Mouse (Mus musculus) embryonic facial prominence, embryonic 15.5 days (tissue): Measurements from ENCODE around the gene Fam78a. TPM values are rescaled to one million over a fixed set of nuclear protein-coding genes. Genes with fewer than 3 reads are reported as not detected.

Source experiments
- ATAC-seq: fragments of 200-750 bp; cut with Nextera tagmentation; 2 replicates; pipeline ENCODE4 v1.8.0; 2017; ENCODE audit warnings: low read depth, moderate TSS enrichment; ENCODE audit not compliant: insufficient number of reproducible peaks, low FRiP score, low TSS enrichment
- H3K27ac ChIP-seq: fragments of 300-500 bp; sonication (generic); replicated peaks from 2 replicates; pipeline ENCODE4 v1.5.1; 2015; ENCODE audit warnings: mild to moderate bottlenecking, inconsistent platforms
- H3K27me3 ChIP-seq: fragments of 300-500 bp; sonication (generic); 2 replicates; pipeline ENCODE4 v1.6.1; 2015; ENCODE audit warnings: inconsistent platforms
- H3K36me3 ChIP-seq: fragments of 300-500 bp; sonication (generic); 2 replicates; pipeline ENCODE4 v1.6.1; 2015; ENCODE audit warnings: mild to moderate bottlenecking, inconsistent platforms
- H3K4me1 ChIP-seq: fragments of 300-500 bp; sonication (generic); 2 replicates; pipeline ENCODE4 v1.6.1; 2015; ENCODE audit warnings: inconsistent platforms
- H3K4me2 ChIP-seq: fragments of 300-500 bp; sonication (generic); replicated peaks from 2 replicates; pipeline ENCODE4 v1.6.1; 2015; ENCODE audit warnings: mild to moderate bottlenecking, inconsistent platforms
- H3K4me3 ChIP-seq: fragments of 300-500 bp; sonication (generic); replicated peaks from 2 replicates; pipeline ENCODE4 v1.5.1; 2015; ENCODE audit warnings: mild to moderate bottlenecking, inconsistent platforms
- H3K9ac ChIP-seq: fragments of 300-500 bp; sonication (generic); 2 replicates; pipeline ENCODE4 v1.6.1; 2015; ENCODE audit warnings: inconsistent platforms
- H3K9me3 ChIP-seq: fragments of 300-500 bp; sonication (generic); replicated peaks from 2 replicates; pipeline ENCODE4 v1.6.1; 2016; ENCODE audit warnings: inconsistent platforms
- WGBS: fragments of 180-500 bp; shearing (Covaris S2); methylation state at CpG from one replicate; pipeline ENCODE4 v1.1.7; 2015; 5-methylcytosine and 5-hydroxymethylcytosine counted together
- polyA plus RNA-seq: library from polyadenylated mRNA; unstranded; fragments of >200 nt; fragmentation: Nextera tagmentation; extraction: Ambion mirVana; gene quantifications from 2 replicates; pipeline ENCODE4 v1.2.1, GENCODE M21; 2015

Fam78a gene
- polyA plus RNA-seq, 1 experiment from 2014 or later = 3.9 TPM

DNA sequence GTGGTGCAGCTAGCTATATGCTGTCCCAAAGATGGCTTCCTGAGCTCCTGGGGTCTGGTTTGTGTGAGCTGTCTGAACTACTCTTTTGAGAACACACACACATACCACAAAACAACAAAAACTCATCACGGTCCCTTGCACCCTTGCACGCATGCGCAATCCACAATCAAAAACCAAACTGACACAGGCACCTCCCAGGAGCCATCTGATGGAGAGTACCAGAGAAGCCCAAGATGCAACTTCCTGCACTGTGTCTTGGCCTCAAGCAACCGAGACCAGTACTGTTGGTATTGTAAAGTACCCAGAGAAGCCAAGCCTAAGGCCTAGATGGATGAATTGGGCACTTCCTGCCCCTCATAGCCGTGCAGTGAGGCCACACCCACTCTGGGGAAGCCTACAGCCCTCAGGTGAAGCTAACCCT lies 19.3 kb downstream of the Fam78a start:
- ATAC-seq = no peak
- 71% methylated on average over 5 of the region's 5 CpGs for WGBS
- no peak overlapping the region for H3K9ac ChIP-seq

DNA sequence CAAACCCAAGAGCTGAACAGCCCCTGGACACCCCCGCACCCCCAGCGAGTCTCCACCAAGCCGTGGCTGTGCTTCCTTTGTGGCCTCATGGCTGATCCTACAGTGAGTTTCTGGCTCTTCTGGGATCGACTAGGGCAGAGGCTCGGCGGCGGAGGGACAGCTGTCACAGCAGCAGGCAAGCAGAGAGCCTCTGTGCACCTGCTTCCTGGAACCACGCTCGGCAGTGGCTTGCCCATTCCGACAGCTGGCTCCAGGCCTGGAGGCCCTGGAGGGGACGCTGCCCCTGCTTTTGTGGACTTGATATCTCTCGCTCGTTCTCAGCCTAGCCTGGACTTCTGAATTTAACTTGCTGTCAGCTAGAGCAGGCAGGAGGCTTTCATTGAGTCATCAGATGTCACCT lies 19.7 kb downstream of the Fam78a start:
- WGBS = 58% methylated on average over 13 of the region's 13 CpGs
- Histone ChIP-seq H3K4me2 (no peak overlapping the region), H3K9ac (no peak overlapping the region), H3K9me3 (no peaks in the 10 kb centered on the region), H3K4me3 (no peak overlapping the region), H3K27ac (0 out of 2 replicates have a peak overlapping the region, but pooled peaks have one; percentile 4), H3K27me3 (no peaks in the 10 kb centered on the region), H3K36me3 (no peaks in the 10 kb centered on the region), H3K4me1 (0 out of 2 replicates have a peak, but pooled peaks cover 8% of the 10 kb centered on the region)
- no peak for ATAC-seq

More for the DNA sequence above, 19.3 kb downstream of the Fam78a start:
- no peak overlapping the region for H3K4me2 ChIP-seq
- H3K9me3 ChIP-seq = no peaks in the 10 kb centered on the region
- no peaks in the 10 kb centered on the region for H3K36me3 ChIP-seq
- H3K4me3 ChIP-seq = no peak overlapping the region
- H3K27me3 ChIP-seq = no peaks in the 10 kb centered on the region
- 0 out of 2 replicates have a peak, but pooled peaks cover 8% of the 10 kb centered on the region for H3K4me1 ChIP-seq
- H3K27ac ChIP-seq = no peak overlapping the region

- H3K9me3 ChIP-seq = no peaks in the 10 kb centered on the region
- no peak overlapping the region for H3K27ac ChIP-seq
- H3K4me3 ChIP-seq = no peak overlapping the region
- no peaks in the 10 kb centered on the region for H3K36me3 ChIP-seq
- H3K4me2 ChIP-seq = no peak overlapping the region
- 71% methylated on average over 7 of the region's 7 CpGs for WGBS
- 0 out of 2 replicates have a peak, but pooled peaks cover 3% of the 10 kb centered on the region for H3K4me1 ChIP-seq
- H3K9ac ChIP-seq = no peak overlapping the region
- H3K27me3 ChIP-seq = no peaks in the 10 kb centered on the region
- no peak for ATAC-seq
Observed at GRCm38 (mm10) chr2:32063451-32064151, 21.1 kb downstream of the Fam78a start.

- no peaks in the 10 kb centered on the region for H3K27me3 ChIP-seq
- WGBS = 82% methylated on average over 15 of the region's 15 CpGs
- no peak overlapping the region for H3K4me3 ChIP-seq
- H3K27ac ChIP-seq = no peak overlapping the region
- no peak overlapping the region for H3K4me2 ChIP-seq
- ATAC-seq = no peak
- H3K9ac ChIP-seq = no peak overlapping the region
- no peaks in the 10 kb centered on the region for H3K36me3 ChIP-seq
- no peaks in the 10 kb centered on the region for H3K4me1 ChIP-seq
- H3K9me3 ChIP-seq = no peaks in the 10 kb centered on the region
Observed at GRCm38 (mm10) chr2:32062626-32063410, 21.8 kb downstream of the Fam78a start.

DNA sequence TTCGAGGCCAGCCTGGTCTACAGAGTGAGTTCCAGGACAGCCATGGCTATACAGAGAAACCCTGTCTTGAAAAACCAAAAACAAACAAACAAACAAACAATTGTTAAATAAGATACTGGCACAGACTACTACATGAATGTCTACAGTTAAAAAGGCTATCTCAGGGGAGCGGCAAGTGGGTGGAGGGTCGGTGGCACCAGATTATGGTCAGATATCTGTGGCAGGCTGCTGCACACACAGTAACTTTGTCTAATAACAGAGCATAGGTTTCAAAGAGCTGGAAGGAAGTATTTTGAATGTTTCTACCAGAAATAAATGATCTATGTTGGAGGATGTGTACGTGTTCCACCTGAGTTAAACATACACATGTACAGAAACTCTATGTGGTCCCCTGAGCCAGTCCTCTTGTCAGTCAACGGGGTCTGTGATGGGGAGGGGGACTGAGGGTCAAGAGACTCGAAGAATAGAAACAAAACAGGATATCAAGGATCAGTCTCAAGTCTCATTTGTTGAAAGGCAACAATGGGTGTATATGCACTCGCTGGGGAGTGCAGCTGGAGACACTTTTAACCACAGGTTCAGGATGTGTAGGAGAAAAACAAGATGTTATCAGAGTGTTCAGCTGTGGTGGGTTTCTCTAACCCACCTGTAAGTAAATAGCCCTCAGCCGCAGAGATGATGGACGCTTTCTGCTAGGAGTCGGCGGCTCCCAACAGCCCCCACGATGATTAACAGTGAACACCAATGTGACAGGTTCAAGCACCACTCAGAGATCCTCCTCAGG lies 22.7 kb downstream of the Fam78a start:
- no peak overlapping the region for H3K4me3 ChIP-seq
- no peak overlapping the region for H3K4me2 ChIP-seq
- 56% methylated on average over 12 of the region's 12 CpGs for WGBS
- H3K9ac ChIP-seq = no peak overlapping the region
- H3K27ac ChIP-seq = no peak overlapping the region
- no peaks in the 10 kb centered on the region for H3K4me1 ChIP-seq
- no peaks in the 10 kb centered on the region for H3K27me3 ChIP-seq
- H3K36me3 ChIP-seq = no peaks in the 10 kb centered on the region
- no peaks in the 10 kb centered on the region for H3K9me3 ChIP-seq
- ATAC-seq = no peak

DNA sequence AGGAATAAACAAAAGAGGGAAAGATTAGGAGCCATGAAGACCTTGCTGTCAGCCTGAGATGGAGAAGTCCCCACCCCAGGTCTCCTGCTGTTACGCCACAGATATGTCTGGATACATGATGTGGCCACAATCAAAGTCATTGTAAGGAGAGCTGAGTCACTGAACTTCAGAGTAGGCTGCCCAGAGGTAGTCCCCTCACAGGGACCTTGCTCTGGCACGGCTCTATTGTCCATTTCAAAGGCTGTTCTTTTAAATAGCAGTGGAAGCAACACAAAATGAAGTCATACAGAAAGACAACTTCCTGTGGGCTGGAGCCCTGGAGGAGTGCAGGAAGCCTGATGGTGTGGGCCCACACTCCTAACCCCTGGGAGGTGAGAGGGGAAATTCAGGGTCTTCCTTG lies 23.5 kb downstream of the Fam78a start:
- Histone ChIP-seq H3K9ac (no peak overlapping the region), H3K4me3 (no peak overlapping the region), H3K27me3 (no peaks in the 10 kb centered on the region), H3K36me3 (no peaks in the 10 kb centered on the region), H3K4me1 (no peaks in the 10 kb centered on the region), H3K27ac (no peak overlapping the region), H3K9me3 (no peaks in the 10 kb centered on the region), H3K4me2 (no peak overlapping the region)
- WGBS = 68% methylated on average over 2 of the region's 2 CpGs
- ATAC-seq = no peak

DNA sequence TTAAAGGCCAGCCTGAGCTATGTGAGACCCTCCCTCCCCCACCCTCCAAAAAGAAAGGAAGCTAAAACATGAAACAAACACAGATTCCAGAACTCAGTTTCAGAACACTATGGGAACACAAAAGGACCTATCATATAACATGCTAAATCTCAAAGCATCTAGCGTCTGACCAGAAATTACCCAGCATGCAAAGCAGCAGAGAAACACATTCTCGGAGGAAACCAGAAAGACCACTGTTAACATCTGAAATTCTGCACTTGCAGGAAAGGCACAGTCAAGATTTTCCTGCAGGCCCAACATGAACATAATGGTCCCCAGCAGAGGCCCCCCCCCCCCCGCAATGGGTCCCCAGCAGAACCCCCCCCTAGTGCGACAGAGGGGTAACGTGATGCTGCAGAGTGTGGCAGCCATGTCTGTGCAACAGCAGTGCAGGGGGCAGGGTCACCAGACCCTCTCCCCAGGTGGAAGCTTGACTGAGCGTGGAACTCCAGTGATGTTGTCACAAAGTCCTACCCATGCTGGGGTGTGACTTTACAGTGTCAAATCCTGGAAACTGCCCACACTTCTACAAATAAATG lies 24.3 kb downstream of the Fam78a start:
- 32% methylated on average over 6 of the region's 6 CpGs for WGBS

GRCm38 (mm10) chr2:32059613-32060012 lies 25.0 kb downstream of the Fam78a start:
- no peaks in the 10 kb centered on the region for H3K4me1 ChIP-seq
- no peaks in the 10 kb centered on the region for H3K36me3 ChIP-seq
- WGBS = 82% methylated on average over 6 of the region's 6 CpGs
- no peak overlapping the region for H3K27ac ChIP-seq
- no peak for ATAC-seq
- H3K9me3 ChIP-seq = no peaks in the 10 kb centered on the region
- H3K27me3 ChIP-seq = no peaks in the 10 kb centered on the region
- no peak overlapping the region for H3K4me3 ChIP-seq
- no peak overlapping the region for H3K9ac ChIP-seq
- no peak overlapping the region for H3K4me2 ChIP-seq

More for the DNA sequence above, 24.3 kb downstream of the Fam78a start:
- H3K4me2 ChIP-seq = no peak overlapping the region
- H3K9ac ChIP-seq = no peak overlapping the region
- no peak overlapping the region for H3K27ac ChIP-seq
- H3K4me3 ChIP-seq = no peak overlapping the region
- no peak for ATAC-seq
- no peaks in the 10 kb centered on the region for H3K9me3 ChIP-seq
- no peaks in the 10 kb centered on the region for H3K36me3 ChIP-seq
- no peaks in the 10 kb centered on the region for H3K27me3 ChIP-seq
- no peaks in the 10 kb centered on the region for H3K4me1 ChIP-seq

DNA sequence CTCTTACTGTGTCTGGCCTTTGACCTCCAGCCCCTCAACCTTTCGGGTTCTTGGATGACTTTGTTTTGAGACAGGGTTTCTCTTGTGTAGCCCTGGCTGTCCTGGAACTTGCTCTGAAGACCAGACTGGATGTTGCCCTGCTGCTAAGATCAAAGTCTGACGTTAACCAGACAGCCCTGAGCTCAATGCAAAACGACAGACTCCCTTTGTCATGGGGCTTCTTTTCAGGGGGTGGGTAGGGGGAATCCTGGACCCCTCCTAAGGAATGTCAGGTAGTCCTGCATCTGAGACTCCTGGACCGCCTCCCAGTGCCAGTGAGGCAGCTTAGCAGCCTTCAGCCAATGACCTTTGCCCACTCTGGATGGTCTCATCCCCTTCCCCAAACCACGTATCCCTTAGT lies 25.9 kb downstream of the Fam78a start:
- no peaks in the 10 kb centered on the region for H3K4me1 ChIP-seq
- H3K27ac ChIP-seq = no peak overlapping the region
- no peak for ATAC-seq
- H3K9me3 ChIP-seq = no peaks in the 10 kb centered on the region
- WGBS = 29% methylated on average over 5 of the region's 5 CpGs
- H3K27me3 ChIP-seq = no peaks in the 10 kb centered on the region
- H3K4me3 ChIP-seq = no peak overlapping the region
- H3K9ac ChIP-seq = no peak overlapping the region
- H3K36me3 ChIP-seq = 0 out of 2 replicates have a peak, but pooled peaks cover under 1% of the 10 kb centered on the region
- no peak overlapping the region for H3K4me2 ChIP-seq

- Histone ChIP-seq H3K4me3 (no peak overlapping the region), H3K27ac (no peak overlapping the region), H3K9me3 (no peaks in the 10 kb centered on the region), H3K4me1 (no peaks in the 10 kb centered on the region), H3K27me3 (no peaks in the 10 kb centered on the region), H3K4me2 (no peak overlapping the region), H3K9ac (no peak overlapping the region), H3K36me3 (0 out of 2 replicates have a peak, but pooled peaks cover 5% of the 10 kb centered on the region)
- 74% methylated on average over 9 of the region's 9 CpGs for WGBS
- no peak for ATAC-seq
Observed at GRCm38 (mm10) chr2:32058241-32058640, 26.4 kb downstream of the Fam78a start.

- H3K9me3 ChIP-seq = no peaks in the 10 kb centered on the region
- no peaks in the 10 kb centered on the region for H3K4me1 ChIP-seq
- WGBS = 76% methylated on average over 4 of the region's 4 CpGs
- no peak for ATAC-seq
- H3K27ac ChIP-seq = no peak overlapping the region
- H3K36me3 ChIP-seq = 0 out of 2 replicates have a peak, but pooled peaks cover 5% of the 10 kb centered on the region
- H3K4me3 ChIP-seq = no peak overlapping the region
- no peak overlapping the region for H3K4me2 ChIP-seq
- no peak overlapping the region for H3K9ac ChIP-seq
- H3K27me3 ChIP-seq = no peaks in the 10 kb centered on the region
Observed at GRCm38 (mm10) chr2:32057794-32058193, 26.9 kb downstream of the Fam78a start.
